Mouse (Mus musculus) G1E (cell line): ENCODE measurements around the gene Irak4.

Experiments used
- CTCF ChIP-seq: IDR thresholded peaks from 2 replicates; pipeline ENCODE4 v1.5.1; 2012; ENCODE audit warnings: low read depth, low read length, inconsistent platforms, mixed read lengths
- GATA1 ChIP-seq: IDR thresholded peaks from 2 replicates; pipeline ENCODE4 v1.6.1; 2012; ENCODE audit warnings: borderline replicate concordance, low read length, inconsistent platforms, mixed read lengths

DNA sequence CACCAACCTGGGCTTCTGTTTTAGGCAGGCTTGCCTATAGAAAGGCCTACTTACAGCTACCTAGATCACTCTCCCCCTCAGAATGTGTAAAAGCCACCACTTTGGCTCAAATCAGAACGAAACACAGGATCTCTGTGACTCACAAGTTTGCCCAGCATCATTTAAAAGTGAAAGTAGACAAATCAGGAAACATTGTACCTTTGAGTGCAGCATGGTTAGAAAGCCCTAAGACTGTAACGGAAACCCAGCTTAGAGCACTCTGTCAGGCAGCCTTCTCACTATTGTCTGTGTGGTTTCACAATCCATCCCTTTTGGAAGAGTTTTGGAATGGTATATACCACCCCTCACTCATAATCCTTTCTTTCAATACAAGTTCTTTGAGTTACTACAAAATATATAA, 21.5 kb downstream of the Irak4 start:
- TF ChIP-seq GATA1 (no peak), CTCF (no peak)
